In the genomic region with DNA sequence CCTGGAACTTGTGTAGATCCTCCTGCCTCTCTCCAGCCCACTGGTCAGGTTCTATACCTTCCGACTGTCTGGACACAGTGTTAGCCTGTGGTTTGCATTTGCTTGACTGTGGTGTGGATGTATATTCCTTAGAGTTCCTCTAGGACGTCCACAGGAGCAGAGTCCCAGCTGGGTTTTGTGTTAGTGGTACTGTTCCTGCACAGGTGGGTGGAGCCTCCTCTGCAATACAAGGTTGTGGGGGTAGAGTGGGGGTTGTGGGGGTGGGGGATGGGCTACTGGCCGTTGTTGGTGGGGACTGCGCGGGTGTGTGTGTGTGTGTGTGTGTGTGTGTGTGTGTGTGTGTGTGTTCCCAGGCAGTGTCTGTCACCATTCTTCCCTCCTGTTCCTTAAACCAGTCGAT, we compare ENCODE assay signal across 8 mouse cellular contexts. TPM values are rescaled to one million over a fixed set of nuclear protein-coding genes. Genes with fewer than 3 reads are reported as not detected.
DNase-seq lines count a peak whose midpoint lies in the region; ATAC-seq and TF ChIP-seq lines count a peak whose summit lies in the region.

No protein-coding gene starts in this region.

- H3K9ac ChIP-seq in kidney, postnatal 0 days (ENCODE audit: low read depth, low read length), result no peak overlapping the region
- H3K9ac ChIP-seq in forebrain, embryonic 12.5 days, result no peak overlapping the region
- no peak overlapping the region for H3K9ac ChIP-seq in hindbrain, embryonic 14.5 days
- H3K9ac ChIP-seq in midbrain, embryonic 16.5 days (ENCODE audit: low read depth, low read length), result no peak overlapping the region

- peak; percentile 60; the same call in 1 of the 2 replicates for ATAC-seq in kidney, postnatal 0 days (replicated peaks; ENCODE audit: low FRiP score, low read depth)
- ATAC-seq in forebrain, embryonic 12.5 days (ENCODE audit: low FRiP score), result peak; percentile 61; the same call in 1 of the 2 replicates
- peak; percentile 26; the same call in 1 of the 2 replicates for ATAC-seq in hindbrain, embryonic 14.5 days (ENCODE audit: low FRiP score)
- peak; percentile 37 for ATAC-seq in midbrain, embryonic 16.5 days
- no peak for ATAC-seq in CD4-positive, CD25-positive, alpha-beta regulatory T cell, adult 4 months

- H3K27ac ChIP-seq in kidney, postnatal 0 days, result no peak overlapping the region
- H3K27ac ChIP-seq in forebrain, embryonic 12.5 days, result peak overlapping the region; percentile 31
- H3K27ac ChIP-seq in hindbrain, embryonic 14.5 days, result peak overlapping the region; percentile 32; the same call in 1 of the 2 replicates
- H3K27ac ChIP-seq in midbrain, embryonic 16.5 days (ENCODE audit: low read length), result peak overlapping the region; percentile 33; the same call in 1 of the 2 replicates

- WGBS in kidney, postnatal 0 days, result 38% methylated on average over 6 of the region's 6 CpGs
- 48% methylated on average over 6 of the region's 6 CpGs for WGBS in forebrain, embryonic 12.5 days
- whole genome bisulfite sequencing in hindbrain, embryonic 14.5 days, result 49% methylated on average over 6 of the region's 6 CpGs
- WGBS in midbrain, embryonic 16.5 days, result 29% methylated on average over 6 of the region's 6 CpGs

- DNase-seq in kidney, postnatal 0 days (ENCODE audit: low spot score), result no peak
- DNase-seq in kidney, adult 9 months, result no peak
- DNase-seq in hindbrain, embryonic 14.5 days (ENCODE audit: low spot score), result no peak
- no peak for DNase-seq in spleen, adult 18-20 months
- no peak for DNase-seq in liver

- H3K36me3 ChIP-seq in kidney, postnatal 0 days (ENCODE audit: insufficient read depth, low read length), result no peaks in the 10 kb centered on the region
- H3K36me3 ChIP-seq in forebrain, embryonic 12.5 days (replicated peaks), result no peaks in the 10 kb centered on the region
- no peaks in the 10 kb centered on the region for H3K36me3 ChIP-seq in hindbrain, embryonic 14.5 days (replicated peaks; ENCODE audit: control insufficient read depth, insufficient read depth)
- H3K36me3 ChIP-seq in midbrain, embryonic 16.5 days (ENCODE audit: control insufficient read depth, insufficient read depth, low read length), result no peaks in the 10 kb centered on the region

- no peak overlapping the region for H3K4me2 ChIP-seq in kidney, postnatal 0 days (ENCODE audit: low read length)
- no peak overlapping the region for H3K4me2 ChIP-seq in forebrain, embryonic 12.5 days
- no peak overlapping the region for H3K4me2 ChIP-seq in hindbrain, embryonic 14.5 days (replicated peaks)
- H3K4me2 ChIP-seq in midbrain, embryonic 16.5 days (ENCODE audit: low read length), result no peak overlapping the region

- H3K9me3 ChIP-seq in kidney, postnatal 0 days (replicated peaks; ENCODE audit: low read length), result no peaks in the 10 kb centered on the region
- H3K9me3 ChIP-seq in forebrain, embryonic 12.5 days, result no peaks in the 10 kb centered on the region
- H3K9me3 ChIP-seq in hindbrain, embryonic 14.5 days (ENCODE audit: control insufficient read depth, low read length), result no peaks in the 10 kb centered on the region
- no peaks in the 10 kb centered on the region for H3K9me3 ChIP-seq in midbrain, embryonic 16.5 days (replicated peaks; ENCODE audit: control insufficient read depth, low read length, poor library complexity, severe bottlenecking)

- H3K4me1 ChIP-seq in kidney, postnatal 0 days (replicated peaks; ENCODE audit: insufficient read depth, low read length), result peaks cover 10% of the 10 kb centered on the region; the same call in 1 of the 2 replicates
- H3K4me1 ChIP-seq in forebrain, embryonic 12.5 days, result peaks cover 16% of the 10 kb centered on the region
- peaks cover 11% of the 10 kb centered on the region for H3K4me1 ChIP-seq in hindbrain, embryonic 14.5 days (replicated peaks; ENCODE audit: control insufficient read depth, insufficient read depth, low read length)
- peaks cover 14% of the 10 kb centered on the region for H3K4me1 ChIP-seq in midbrain, embryonic 16.5 days (ENCODE audit: control insufficient read depth, insufficient read depth, low read length)

- H3K4me3 ChIP-seq in kidney, postnatal 0 days (replicated peaks; ENCODE audit: low read depth, low read length), result no peak overlapping the region
- no peak overlapping the region for H3K4me3 ChIP-seq in forebrain, embryonic 12.5 days (replicated peaks)
- no peak overlapping the region for H3K4me3 ChIP-seq in hindbrain, embryonic 14.5 days (replicated peaks; ENCODE audit: low read length)
- no peak overlapping the region for H3K4me3 ChIP-seq in midbrain, embryonic 16.5 days (ENCODE audit: low read depth, low read length)

- TF ChIP-seq CTCF in kidney, postnatal 0 days (IDR thresholded peaks at IDR 0.05; ENCODE audit: low read depth), result no peak

- no peaks in the 10 kb centered on the region for H3K27me3 ChIP-seq in kidney, postnatal 0 days (ENCODE audit: insufficient read depth, low read length)
- H3K27me3 ChIP-seq in forebrain, embryonic 12.5 days, result no peaks in the 10 kb centered on the region
- H3K27me3 ChIP-seq in hindbrain, embryonic 14.5 days (ENCODE audit: control insufficient read depth, insufficient read depth, low read length), result no peaks in the 10 kb centered on the region
- H3K27me3 ChIP-seq in midbrain, embryonic 16.5 days (ENCODE audit: control insufficient read depth, insufficient read depth, low read depth, low read length), result no peaks in the 10 kb centered on the region

RNA-seq across cellular contexts. Expression of a gene that starts 58.4 kb away (rescaled TPM):
- polyA plus RNA-seq in kidney, postnatal 0 days (2015; fragmentation: Nextera tagmentation; extraction: Ambion mirVana), result 4.4 and 5.2 TPM in 2 replicates
- 5.0 and 5.3 TPM in 2 replicates for polyA plus RNA-seq in forebrain, embryonic 12.5 days (2016; fragmentation: Nextera tagmentation; extraction: Ambion mirVana)
- 2.9 and 3.1 TPM in 2 replicates for polyA plus RNA-seq in hindbrain, embryonic 14.5 days (2014; fragmentation: Nextera tagmentation; extraction: Ambion mirVana)
- polyA plus RNA-seq in midbrain, embryonic 16.5 days (2015; fragmentation: Nextera tagmentation; extraction: Ambion mirVana), result 4.5 and 5.0 TPM in 2 replicates
- not detected for polyA plus RNA-seq in CD4-positive, CD25-positive, alpha-beta regulatory T cell, adult 4 months (2017; shearing (Covaris generic))
